Mouse (Mus musculus): ENCODE data around the gene Myh10. TPM values are rescaled to one million over a fixed set of nuclear protein-coding genes. Genes with fewer than 3 reads are reported as not detected.
A peak's percentile ranks its signal among the peaks of the same experiment; 100 is the strongest.

Myh10 gene
- total RNA-seq (2021), result 100 to 1,000 TPM; 122 to 139 TPM

GRCm38 (mm10) chr11:68691321-68692009 lies at the start of gene Myh10:
TSS of gene Myh10 (plus strand) at chr11:68691559.
- DNase-seq (ENCODE audit: extremely low spot score in 1 of 2, low spot score in 1 of 2), result peak; percentile 95

GRCm38 (mm10) chr11:68644781-68645180 lies 46.6 kb upstream of the Myh10 start:
- DNase-seq (ENCODE audit: extremely low spot score in 1 of 2, low spot score in 1 of 2), result no peak

- DNase-seq (ENCODE audit: extremely low spot score in 1 of 2, low spot score in 1 of 2), result no peak
These were observed 43.6 kb upstream of the Myh10 start for GRCm38 (mm10) chr11:68647808-68648207.

- no peak for DNase-seq (ENCODE audit: extremely low spot score in 1 of 2, low spot score in 1 of 2)
These were observed 42.8 kb upstream of the Myh10 start for GRCm38 (mm10) chr11:68648385-68649148.

GRCm38 (mm10) chr11:68651518-68651917 lies 39.8 kb upstream of the Myh10 start:
- no peak for DNase-seq (ENCODE audit: extremely low spot score in 1 of 2, low spot score in 1 of 2)

GRCm38 (mm10) chr11:68655524-68655923 lies 35.8 kb upstream of the Myh10 start:
- DNase-seq (ENCODE audit: extremely low spot score in 1 of 2, low spot score in 1 of 2), result no peak

GRCm38 (mm10) chr11:68656887-68657685 lies 34.3 kb upstream of the Myh10 start:
- DNase-seq (ENCODE audit: extremely low spot score in 1 of 2, low spot score in 1 of 2), result no peak

- DNase-seq (ENCODE audit: extremely low spot score in 1 of 2, low spot score in 1 of 2), result peak; percentile 48 to 75
These were observed 33.5 kb upstream of the Myh10 start for GRCm38 (mm10) chr11:68657811-68658210.

GRCm38 (mm10) chr11:68665331-68665730 lies 26.0 kb upstream of the Myh10 start:
- DNase-seq (ENCODE audit: extremely low spot score in 1 of 2, low spot score in 1 of 2), result no peak

GRCm38 (mm10) chr11:68666210-68666609 lies 25.1 kb upstream of the Myh10 start:
- DNase-seq (ENCODE audit: extremely low spot score in 1 of 2, low spot score in 1 of 2), result no peak

- no peak for DNase-seq (ENCODE audit: extremely low spot score in 1 of 2, low spot score in 1 of 2)
These were observed 18.9 kb upstream of the Myh10 start for GRCm38 (mm10) chr11:68672270-68672970.

- DNase-seq (ENCODE audit: extremely low spot score in 1 of 2, low spot score in 1 of 2), result no peak
These were observed 17.3 kb upstream of the Myh10 start for GRCm38 (mm10) chr11:68674071-68674470.

- DNase-seq (ENCODE audit: extremely low spot score in 1 of 2, low spot score in 1 of 2), result no peak
These were observed 16.7 kb upstream of the Myh10 start for GRCm38 (mm10) chr11:68674643-68675042.

- no peak for DNase-seq (ENCODE audit: extremely low spot score in 1 of 2, low spot score in 1 of 2)
These were observed 16.1 kb upstream of the Myh10 start for GRCm38 (mm10) chr11:68675274-68675673.

- no peak for DNase-seq (ENCODE audit: extremely low spot score in 1 of 2, low spot score in 1 of 2)
These were observed 10.0 kb upstream of the Myh10 start for GRCm38 (mm10) chr11:68681254-68681839.

- no peak for DNase-seq (ENCODE audit: extremely low spot score in 1 of 2, low spot score in 1 of 2)
These were observed 9.1 kb upstream of the Myh10 start for GRCm38 (mm10) chr11:68682136-68682806.

GRCm38 (mm10) chr11:68686001-68686400 lies 5.4 kb upstream of the Myh10 start:
- DNase-seq (ENCODE audit: extremely low spot score in 1 of 2, low spot score in 1 of 2), result no peak

GRCm38 (mm10) chr11:68689304-68689703 lies 2.1 kb upstream of the Myh10 start:
- DNase-seq (ENCODE audit: extremely low spot score in 1 of 2, low spot score in 1 of 2), result no peak

- no peak for DNase-seq (ENCODE audit: extremely low spot score in 1 of 2, low spot score in 1 of 2)
These were observed 894 bp upstream of the Myh10 start for GRCm38 (mm10) chr11:68690465-68690864.

Measured in layer of hippocampus, postnatal 25 days (tissue).